Mouse (Mus musculus) neutrophil, adult 5-6 weeks (primary cell): Measurements from ENCODE around the gene Apoa2. TPM values are rescaled to one million over a fixed set of nuclear protein-coding genes. Genes with fewer than 3 reads are reported as not detected.

Source experiments
- ATAC-seq: fragments of 151-379, 151-347 bp; 2 replicates; pipeline ENCODE4 v1.8.0; 2017; ENCODE audit warnings: mild to moderate bottlenecking, moderate TSS enrichment; ENCODE audit not compliant: insufficient number of reproducible peaks, poor library complexity, low FRiP score, severe bottlenecking; ENCODE audit errors: extremely low read depth
- total RNA-seq: library from RNA; stranded (forward); fragments of 200-1000 nt; gene quantifications from 2 replicates; pipeline ENCODE4 v1.2.3, GENCODE M21; 2017

The Apoa2 gene
- total RNA-seq, 1 experiment from 2014 or later, result not detected

GRCm38 (mm10) chr1:171251594-171252324 is 26.9 kb downstream of the Apoa2 start:
- no peak for ATAC-seq

- ATAC-seq, result no peak
Measured at GRCm38 (mm10) chr1:171252415-171252814, 27.6 kb downstream of the Apoa2 start.

GRCm38 (mm10) chr1:171256095-171256818 is 31.4 kb downstream of the Apoa2 start:
- ATAC-seq, result no peak

GRCm38 (mm10) chr1:171256937-171257548 is 32.2 kb downstream of the Apoa2 start:
- peak; percentile 55 for ATAC-seq

- no peak for ATAC-seq
Measured at GRCm38 (mm10) chr1:171257781-171258180, 32.9 kb downstream of the Apoa2 start.

DNA sequence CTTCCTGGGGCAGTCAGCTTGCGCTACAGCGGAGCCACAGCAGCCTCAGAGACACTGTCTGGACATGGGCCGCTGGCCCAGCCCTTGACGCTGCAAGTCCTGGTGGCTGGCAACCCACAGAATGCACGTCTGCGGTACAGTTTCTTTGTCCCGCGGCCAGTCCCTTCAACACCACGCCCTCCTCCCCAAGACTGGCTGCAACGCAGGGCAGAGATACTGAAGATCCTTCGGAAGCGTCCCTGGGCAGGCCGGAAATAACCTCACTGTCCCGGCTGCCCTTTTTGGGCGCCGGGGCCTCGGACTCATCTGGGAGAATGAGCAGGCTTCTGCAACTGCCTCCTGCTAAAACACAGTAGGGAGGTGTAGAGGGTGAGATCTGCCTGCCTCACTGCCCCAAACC is 34.1 kb downstream of the Apoa2 start:
- no peak for ATAC-seq

- no peak for ATAC-seq
Measured at GRCm38 (mm10) chr1:171260316-171260715, 35.5 kb downstream of the Apoa2 start.

DNA sequence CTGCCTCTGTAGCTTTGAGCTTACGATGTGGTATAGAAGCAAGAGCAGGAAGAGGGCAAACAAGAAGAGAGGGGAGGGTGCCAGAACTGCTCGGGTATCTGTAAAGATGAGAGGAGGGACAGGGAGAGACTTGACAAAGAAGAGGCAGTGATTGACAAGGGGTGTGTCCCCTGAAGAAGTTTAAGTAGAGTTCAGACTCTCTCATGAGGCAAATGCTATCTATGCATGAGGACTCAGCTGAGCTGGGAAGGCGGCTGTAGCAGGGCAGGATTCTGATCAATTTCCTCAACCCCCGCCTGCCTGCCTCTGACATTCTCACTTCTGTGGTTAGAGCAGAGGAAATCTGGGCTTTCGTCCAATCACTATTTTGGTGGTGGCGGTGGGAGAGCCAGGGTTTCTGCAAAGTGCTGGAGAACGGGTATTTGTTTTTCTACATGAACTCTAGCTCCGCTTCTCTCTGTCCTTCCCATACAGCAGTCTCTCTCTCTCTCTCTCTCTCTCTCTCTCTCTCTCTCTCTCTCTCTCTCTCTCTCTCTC is 37.8 kb downstream of the Apoa2 start:
- ATAC-seq, result peak; percentile 18; the same call in 1 of the 2 replicates

- ATAC-seq, result no peak
Measured at GRCm38 (mm10) chr1:171263185-171263611, 38.3 kb downstream of the Apoa2 start.

DNA sequence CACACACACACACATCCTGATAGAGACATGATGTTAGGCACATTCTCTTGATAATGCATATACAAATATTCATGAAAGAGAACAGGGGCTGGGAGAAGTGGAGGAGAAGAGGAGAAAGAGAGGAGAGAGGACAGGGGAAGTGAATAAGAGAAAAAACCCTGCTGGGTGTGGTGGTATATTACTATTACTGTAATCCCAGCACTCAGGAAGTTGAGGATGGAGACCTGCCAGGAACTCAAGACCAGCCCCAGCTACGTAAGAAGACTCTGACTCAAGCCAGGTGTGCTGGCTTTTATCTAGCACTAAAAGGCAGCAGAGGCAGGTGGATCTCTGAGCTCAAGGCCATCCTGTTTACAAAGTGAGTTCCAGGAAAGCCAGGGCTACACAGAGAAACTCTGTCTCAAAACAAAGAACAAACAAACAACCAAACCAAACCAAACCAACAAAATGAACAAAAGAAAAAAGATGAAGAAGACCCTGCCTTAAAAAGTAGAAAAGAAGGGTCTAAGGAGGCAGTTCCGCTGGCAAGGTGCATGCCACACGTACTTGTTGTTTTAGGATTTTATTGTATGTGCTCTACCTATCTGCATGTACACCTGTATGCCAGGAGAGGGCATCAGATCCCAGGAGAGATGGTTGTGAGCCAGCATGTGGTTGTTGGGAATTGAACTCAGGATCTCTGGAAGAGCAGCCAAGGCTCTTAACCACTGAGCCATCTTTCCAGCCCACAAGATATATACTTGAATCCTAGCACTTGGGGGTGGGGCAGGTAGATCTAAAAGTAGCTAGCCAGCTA is 39.0 kb downstream of the Apoa2 start:
- ATAC-seq, result no peak

- ATAC-seq, result no peak
Measured at GRCm38 (mm10) chr1:171265971-171266744, 41.3 kb downstream of the Apoa2 start.

- ATAC-seq, result no peak
Measured at GRCm38 (mm10) chr1:171268341-171268740, 43.5 kb downstream of the Apoa2 start.

DNA sequence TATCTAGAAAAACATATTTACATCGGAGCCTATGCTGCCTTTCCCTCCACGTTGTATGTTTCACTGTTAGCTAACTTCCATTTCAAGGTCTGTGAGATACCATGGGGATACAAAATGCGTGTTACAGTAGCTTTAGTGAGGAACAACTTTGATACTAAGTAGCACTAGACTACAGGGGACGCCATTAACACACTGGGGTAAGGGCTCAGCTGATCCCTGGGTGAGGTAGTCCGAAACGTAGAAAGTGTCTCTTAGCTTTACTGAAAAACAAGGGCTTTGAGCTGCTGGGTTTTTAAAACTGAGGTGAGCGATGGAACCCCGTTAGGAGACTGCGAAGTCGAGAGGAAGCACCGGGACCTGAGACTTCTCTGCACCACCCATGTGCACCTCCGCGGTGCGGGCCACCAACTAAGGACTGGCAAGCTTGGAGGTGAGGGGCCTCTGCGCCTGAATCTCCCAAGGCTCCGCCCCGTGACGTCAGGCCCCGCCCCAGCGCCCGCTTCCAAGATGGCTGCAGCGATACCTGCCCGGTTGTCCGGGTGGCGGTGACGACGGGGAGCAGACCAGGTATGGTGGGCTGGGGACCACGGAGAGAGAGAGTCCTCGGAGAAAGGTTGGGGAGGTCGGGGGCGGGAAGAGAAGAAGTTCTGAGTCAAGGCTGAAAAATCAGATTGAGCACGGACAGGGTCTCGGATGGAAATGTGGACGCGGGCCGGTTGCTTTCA is 45.2 kb downstream of the Apoa2 start, which contains the start of gene B4galt3:
B4galt3 (plus strand) TSS at position 481 of the 725 bp plus-strand sequence.
- ATAC-seq, result peak; percentile 88

DNA sequence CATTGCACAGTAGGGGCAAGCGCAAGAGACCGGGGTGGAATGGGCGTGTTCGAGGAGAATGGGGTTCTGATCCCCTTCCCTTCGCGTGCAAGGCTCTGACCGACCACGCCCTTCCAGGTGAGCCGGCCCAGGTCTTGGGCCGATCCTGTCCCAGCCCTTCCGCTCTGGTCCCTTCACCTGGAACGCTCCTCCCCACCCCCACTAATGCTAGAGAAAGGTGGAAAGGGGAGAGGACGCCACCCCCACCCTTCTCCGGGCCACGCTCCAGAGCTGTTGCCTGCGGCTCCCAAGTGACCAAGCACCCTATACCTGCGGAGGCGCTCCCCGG is 45.7 kb downstream of the Apoa2 start:
- ATAC-seq, result peak; percentile 14; the same call in 1 of the 2 replicates

DNA sequence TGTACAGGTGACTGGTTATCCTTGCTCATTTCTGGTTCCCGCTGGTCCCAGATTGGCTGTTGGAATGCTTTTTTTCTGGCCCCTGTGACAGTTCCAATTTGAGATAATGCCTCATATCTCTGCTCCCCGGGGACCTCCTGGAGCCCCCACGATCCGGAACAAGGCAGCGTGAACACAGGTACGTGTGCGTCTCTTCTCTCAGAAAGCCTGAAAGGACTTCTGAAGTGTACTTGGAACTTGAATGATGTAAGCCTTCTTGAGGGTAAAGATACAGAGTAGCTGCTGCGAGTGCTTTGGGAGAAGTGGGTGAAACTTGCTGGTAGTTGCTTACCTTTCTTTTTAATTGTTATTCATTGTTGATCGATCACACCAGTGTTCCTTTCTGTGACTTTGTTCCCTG is 46.3 kb downstream of the Apoa2 start:
- no peak for ATAC-seq

DNA sequence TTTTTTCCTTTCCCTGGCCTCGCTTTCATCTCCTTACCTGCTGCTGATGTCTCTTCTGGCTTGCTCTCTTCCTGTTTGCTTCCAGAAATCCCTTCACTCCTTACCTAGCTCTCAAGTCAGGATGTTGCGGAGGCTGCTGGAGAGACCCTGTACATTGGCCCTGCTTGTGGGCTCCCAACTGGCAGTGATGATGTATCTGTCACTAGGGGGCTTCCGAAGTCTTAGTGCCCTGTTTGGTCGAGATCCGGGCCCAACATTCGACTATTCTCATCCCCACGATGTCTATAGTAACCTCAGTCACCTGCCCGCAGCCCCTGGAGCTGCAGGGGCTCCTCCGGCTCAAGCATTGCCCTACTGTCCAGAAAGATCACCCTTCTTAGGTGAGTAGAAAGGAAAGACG is 46.8 kb downstream of the Apoa2 start:
- ATAC-seq, result no peak

GRCm38 (mm10) chr1:171272086-171272485 is 47.2 kb downstream of the Apoa2 start:
- 0 out of 2 replicates have a peak, but pooled peaks have one; percentile 13 for ATAC-seq

- ATAC-seq, result peak; percentile 53
Measured at GRCm38 (mm10) chr1:171274171-171274570, 49.3 kb downstream of the Apoa2 start.
